Mouse (Mus musculus) thymus, adult 18-20 months (tissue): ENCODE measurements around the gene Desi2.
A peak's percentile ranks its signal among the peaks of the same experiment; 100 is the strongest.
"Not testable (repeated sequence)": the region's sequence is repeated elsewhere in the genome, so short reads cannot be mapped to it uniquely, and the experiment has no call there.

ENCODE experiments used
- DNase-seq, 2 experiments: peaks; one replicate each; pipeline ENCODE4 v3.0.0; 2022; ENCODE audit warnings: mixed read lengths in 2 of 2

Gene Desi2

GRCm38 (mm10) chr1:178265381-178265780, 78.2 kb downstream of the Desi2 start:
- DNase-seq = not testable (repeated sequence)

- DNase-seq = no peak
These were observed 83.4 kb downstream of the Desi2 start for GRCm38 (mm10) chr1:178270635-178271034.

GRCm38 (mm10) chr1:178275174-178275730, 88.0 kb downstream of the Desi2 start:
- DNase-seq = no peak

GRCm38 (mm10) chr1:178275738-178276053, 88.5 kb downstream of the Desi2 start:
- DNase-seq = no peak

GRCm38 (mm10) chr1:178276054-178276911, 89.1 kb downstream of the Desi2 start:
- peak; percentile 9 to 18 for DNase-seq

- DNase-seq = not testable (repeated sequence)
These were observed 96.1 kb downstream of the Desi2 start for GRCm38 (mm10) chr1:178283314-178283713.

- no peak for DNase-seq
These were observed 96.9 kb downstream of the Desi2 start for GRCm38 (mm10) chr1:178283946-178284720.

GRCm38 (mm10) chr1:178287601-178288176, 100.5 kb downstream of the Desi2 start:
- DNase-seq = no peak

- no peak for DNase-seq
These were observed 104.5 kb downstream of the Desi2 start for GRCm38 (mm10) chr1:178291716-178292115.

- DNase-seq = no peak
These were observed 106.8 kb downstream of the Desi2 start for GRCm38 (mm10) chr1:178294051-178294450.

- not testable (repeated sequence) for DNase-seq
These were observed 114.0 kb downstream of the Desi2 start for GRCm38 (mm10) chr1:178301261-178301660.

GRCm38 (mm10) chr1:178303425-178303824, 116.2 kb downstream of the Desi2 start:
- DNase-seq = peak; percentile 16 to 31
